Mouse (Mus musculus) B cell, adult (primary cell): ENCODE results near the gene Mctp2. TPM values are rescaled to one million over a fixed set of nuclear protein-coding genes. Genes with fewer than 3 reads are reported as not detected.

Experiments used
- total RNA-seq: library from RNA; stranded (reverse); gene quantifications from 4 replicates; pipeline ENCODE4 v1.2.4, GENCODE M21; 2023; ENCODE audit not compliant: inconsistent age

Mctp2 gene
- 20.9 to 26.3 TPM (median 23.6 TPM) in 4 replicates for total RNA-seq

GRCm38 (mm10) chr7:72306382-72306841 lies at the start of gene Mctp2:
Gene Mctp2, minus strand, starts transcription at chr7:72306608.

